Mouse (Mus musculus) midbrain, embryonic 11.5 days (tissue): ENCODE data around the gene Ctcf. TPM values are rescaled to one million over a fixed set of nuclear protein-coding genes. Genes with fewer than 3 reads are reported as not detected.

Experiments used
- ATAC-seq: fragments of 200-750 bp; cut with Nextera tagmentation; 2 replicates; pipeline ENCODE4 v1.8.0; 2017; ENCODE audit warnings: moderate TSS enrichment, moderate library complexity; ENCODE audit not compliant: low FRiP score
- DNase-seq: peaks from one replicate; pipeline ENCODE4 v3.0.0; 2015; ENCODE audit warnings: low spot score; ENCODE audit errors: missing footprints
- H3K27ac ChIP-seq: fragments of 300-500 bp; sonication (generic); 2 replicates; pipeline ENCODE4 v1.5.1; 2014; ENCODE audit warnings: low read depth, low read length
- H3K27me3 ChIP-seq: fragments of 300-500 bp; sonication (generic); 2 replicates; pipeline ENCODE4 v1.6.1; 2014; ENCODE audit warnings: mild to moderate bottlenecking, low read length, moderate library complexity, mixed read lengths; ENCODE audit not compliant: control insufficient read depth, insufficient read depth
- H3K36me3 ChIP-seq: fragments of 300-500 bp; sonication (generic); 2 replicates; pipeline ENCODE4 v1.6.1; 2014; ENCODE audit warnings: mild to moderate bottlenecking, low read length, moderate library complexity, mixed read lengths; ENCODE audit not compliant: control insufficient read depth, insufficient read depth
- H3K4me1 ChIP-seq: fragments of 300-500 bp; sonication (generic); 2 replicates; pipeline ENCODE4 v1.6.1; 2014; ENCODE audit warnings: low read length; ENCODE audit not compliant: control insufficient read depth, insufficient read depth
- H3K4me2 ChIP-seq: fragments of 300-500 bp; sonication (generic); 2 replicates; pipeline ENCODE4 v1.6.1; 2014; ENCODE audit warnings: mild to moderate bottlenecking, moderate library complexity
- H3K4me3 ChIP-seq: fragments of 300-500 bp; sonication (generic); 2 replicates; pipeline ENCODE4 v1.5.1; 2014; ENCODE audit warnings: low read depth, low read length
- H3K9ac ChIP-seq: fragments of 300-500 bp; sonication (generic); 2 replicates; pipeline ENCODE4 v1.6.1; 2014; ENCODE audit warnings: low read length
- H3K9me3 ChIP-seq: fragments of 300-500 bp; sonication (generic); 2 replicates; pipeline ENCODE4 v1.6.1; 2016; ENCODE audit warnings: low read length; ENCODE audit not compliant: control insufficient read depth
- WGBS: fragments of 180-500 bp; shearing (Covaris S2); extraction: QIAGEN DNeasy Blood & Tissue Kit; methylation state at CpG from one replicate; pipeline ENCODE4 v1.1.7; 2014; 5-methylcytosine and 5-hydroxymethylcytosine counted together
- polyA plus RNA-seq: library from polyadenylated mRNA; unstranded; fragments of >200 nt; fragmentation: Nextera tagmentation; extraction: Ambion mirVana; gene quantifications from 2 replicates; pipeline ENCODE4 v1.2.1, GENCODE M21; 2014

Gene Ctcf
- polyA plus RNA-seq, 1 experiment from 2014 or later, result 112 TPM

DNA sequence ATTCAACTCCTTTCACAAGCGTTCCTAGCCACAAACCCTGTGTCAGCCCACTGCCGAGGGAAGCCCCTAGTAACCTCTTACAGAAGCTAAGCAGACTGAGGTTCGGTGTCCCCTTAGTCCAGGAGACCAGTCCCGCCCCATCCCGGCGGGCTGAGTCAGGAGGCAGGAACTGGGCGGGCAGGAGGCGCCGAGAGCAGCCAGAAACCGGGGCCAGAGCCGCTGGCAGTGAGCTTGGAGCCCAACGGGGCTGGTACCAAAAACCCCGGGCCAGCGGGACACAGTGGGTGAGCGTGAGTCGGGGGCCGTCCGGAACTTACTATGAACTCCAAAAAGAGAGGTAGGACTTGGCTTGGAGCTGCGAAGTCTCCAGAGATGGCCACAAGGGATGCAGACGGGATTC is 23.3 kb upstream of the Ctcf start:
- WGBS, result 4% methylated on average over 20 of the region's 20 CpGs
- Histone ChIP-seq H3K4me3 (0 out of 2 replicates have a peak overlapping the region, but pooled peaks have one; percentile 8), H3K4me1 (peaks cover 9% of the 10 kb centered on the region), H3K27me3 (peaks cover 23% of the 10 kb centered on the region; the same call in 1 of the 2 replicates), H3K4me2 (no peak overlapping the region), H3K27ac (no peak overlapping the region), H3K9ac (no peak overlapping the region), H3K9me3 (no peaks in the 10 kb centered on the region), H3K36me3 (peaks cover 9% of the 10 kb centered on the region)
- DNase-seq, result peak; percentile 87
- ATAC-seq, result no peak

DNA sequence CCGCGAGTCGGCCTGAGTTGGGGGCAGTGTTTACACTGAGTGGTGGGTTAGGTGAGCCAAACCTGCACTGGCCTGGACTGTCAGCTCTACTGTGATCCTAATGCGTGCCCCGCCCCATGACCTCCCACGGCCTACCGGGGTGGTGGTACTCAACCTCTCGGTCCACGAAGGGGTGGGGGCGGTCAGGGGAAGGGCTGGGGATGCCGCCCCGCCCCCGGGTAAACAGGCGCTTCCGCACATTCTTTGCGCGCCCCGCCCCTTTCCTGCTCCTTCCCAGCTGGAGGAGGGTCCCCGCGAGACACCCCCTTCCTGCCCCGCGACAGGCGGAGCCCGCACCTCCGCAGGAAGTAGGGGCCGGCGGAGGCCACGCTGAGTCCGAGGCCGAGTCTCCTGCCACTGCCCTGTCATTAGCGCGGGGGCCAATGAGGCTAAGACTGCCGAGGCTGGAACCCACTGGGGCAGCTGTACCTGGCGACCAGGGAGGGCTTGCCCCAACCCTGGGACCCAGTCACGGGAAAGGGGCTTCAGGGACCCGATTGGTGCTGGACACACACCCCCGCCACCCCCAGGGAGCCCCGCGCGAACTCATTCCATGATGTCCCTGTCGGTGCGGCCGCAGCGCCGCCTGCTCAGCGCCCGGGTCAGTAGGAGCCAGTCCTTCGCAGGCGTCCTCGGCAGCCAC is 22.4 kb upstream of the Ctcf start:
- H3K9ac ChIP-seq, result peak overlapping the region; percentile 58
- peak; percentile 71 for ATAC-seq
- H3K9me3 ChIP-seq, result no peaks in the 10 kb centered on the region
- peak overlapping the region; percentile 39 for H3K4me3 ChIP-seq
- peak overlapping the region; percentile 89 for H3K4me2 ChIP-seq
- under 1% methylated on average over 50 of the region's 50 CpGs for WGBS
- DNase-seq, result peak; percentile 92
- H3K4me1 ChIP-seq, result peaks cover 9% of the 10 kb centered on the region
- H3K27me3 ChIP-seq, result peaks cover 23% of the 10 kb centered on the region; the same call in 1 of the 2 replicates
- peaks cover 11% of the 10 kb centered on the region for H3K36me3 ChIP-seq
- H3K27ac ChIP-seq, result no peak overlapping the region

DNA sequence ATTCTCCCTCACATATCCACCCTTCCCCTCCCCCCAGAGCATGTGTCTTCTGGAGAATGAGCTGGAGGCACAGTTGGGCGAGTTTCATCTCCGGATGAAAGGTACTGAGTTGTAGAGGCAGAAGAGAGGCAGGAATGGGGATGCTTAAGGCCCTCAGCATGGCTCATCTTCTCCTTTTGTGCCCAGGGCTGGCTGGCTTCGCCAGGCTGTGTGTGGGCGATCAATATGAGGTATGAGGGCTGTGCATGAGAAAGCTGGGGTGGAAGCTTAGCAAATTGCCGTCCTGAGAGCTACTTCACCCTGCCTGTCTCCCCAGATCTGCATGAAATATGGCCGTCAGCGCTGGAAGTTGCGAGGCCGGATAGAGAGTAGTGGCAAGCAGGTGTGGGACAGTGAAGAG is 20.4 kb upstream of the Ctcf start:
- Histone ChIP-seq H3K36me3 (peaks cover 20% of the 10 kb centered on the region), H3K9me3 (no peaks in the 10 kb centered on the region), H3K4me1 (peaks cover 9% of the 10 kb centered on the region), H3K27ac (no peak overlapping the region), H3K27me3 (peaks cover 23% of the 10 kb centered on the region; the same call in 1 of the 2 replicates), H3K9ac (no peak overlapping the region), H3K4me3 (no peak overlapping the region), H3K4me2 (no peak overlapping the region)
- WGBS, result 93% methylated on average over 9 of the region's 9 CpGs
- ATAC-seq (no peak), DNase-seq (no peak)

DNA sequence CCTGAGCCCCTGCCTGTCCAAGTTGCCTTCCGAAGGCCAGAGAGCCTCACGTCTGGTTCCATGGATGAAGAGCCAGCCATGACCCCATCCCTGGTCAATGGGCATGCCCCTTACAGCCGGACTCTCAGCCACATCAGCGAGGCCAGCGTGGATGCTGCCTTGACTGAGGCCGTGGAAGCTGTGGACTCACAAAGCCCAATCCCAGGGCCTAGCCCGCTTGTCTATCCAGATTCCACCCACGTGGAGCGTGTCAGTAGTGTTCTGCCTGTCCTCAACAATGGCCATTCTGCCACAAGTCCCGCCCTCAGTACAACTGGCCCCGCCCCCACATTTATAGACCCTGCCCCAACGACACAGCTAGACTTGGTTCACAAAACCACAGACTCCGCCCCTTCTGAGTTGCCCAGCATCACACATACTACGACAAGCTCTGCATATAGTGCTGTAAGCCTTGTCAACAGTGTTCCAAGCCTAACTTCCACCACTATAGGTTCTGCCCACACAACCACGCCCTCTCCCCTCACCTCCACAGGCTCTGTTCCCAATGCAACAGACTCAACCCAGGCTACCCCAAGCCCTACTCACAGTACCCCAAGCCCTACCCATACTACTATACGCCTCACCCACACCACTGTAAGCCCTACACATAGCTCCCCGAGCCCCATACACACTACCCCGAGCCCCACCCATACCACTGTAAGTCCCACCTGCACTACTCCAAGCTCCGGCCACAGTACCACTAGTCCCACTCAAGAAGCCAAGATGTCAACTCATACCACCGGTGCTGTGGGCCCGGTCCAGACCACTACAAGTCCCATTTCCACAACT is 18.7 kb upstream of the Ctcf start:
- peaks cover 9% of the 10 kb centered on the region for H3K4me1 ChIP-seq
- H3K4me2 ChIP-seq, result no peak overlapping the region
- peaks cover 13% of the 10 kb centered on the region; the same call in 1 of the 2 replicates for H3K27me3 ChIP-seq
- no peaks in the 10 kb centered on the region for H3K9me3 ChIP-seq
- H3K4me3 ChIP-seq, result no peak overlapping the region
- no peak overlapping the region for H3K27ac ChIP-seq
- no peak for DNase-seq
- ATAC-seq, result no peak
- 93% methylated on average over 21 of the region's 21 CpGs for WGBS
- peaks cover 25% of the 10 kb centered on the region for H3K36me3 ChIP-seq
- H3K9ac ChIP-seq, result no peak overlapping the region

DNA sequence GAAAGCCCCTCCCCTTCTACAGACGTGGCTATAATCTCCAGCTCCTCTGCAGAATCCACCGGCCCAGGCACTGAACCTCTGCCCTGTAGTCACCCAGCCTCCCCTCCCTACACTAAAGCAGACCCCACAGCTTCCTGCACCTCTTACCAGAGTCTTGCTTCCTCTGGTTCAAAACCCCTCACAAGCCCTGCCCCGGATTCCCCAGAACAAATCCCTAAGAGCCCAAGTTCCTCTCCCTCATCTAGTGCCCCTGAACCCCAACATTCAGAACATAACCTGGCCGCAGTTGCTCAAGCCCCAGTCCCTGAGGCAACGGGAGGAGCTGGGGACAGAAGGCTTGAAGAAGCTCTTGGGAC is 18.1 kb upstream of the Ctcf start:
- H3K4me2 ChIP-seq, result no peak overlapping the region
- H3K9ac ChIP-seq, result no peak overlapping the region
- ATAC-seq (no peak), DNase-seq (no peak)
- H3K27ac ChIP-seq, result no peak overlapping the region
- peaks cover 9% of the 10 kb centered on the region; the same call in 1 of the 2 replicates for H3K27me3 ChIP-seq
- H3K36me3 ChIP-seq, result peaks cover 25% of the 10 kb centered on the region
- H3K4me1 ChIP-seq, result peaks cover 9% of the 10 kb centered on the region
- WGBS, result 94% methylated on average over 5 of the region's 5 CpGs
- H3K4me3 ChIP-seq, result no peak overlapping the region
- H3K9me3 ChIP-seq, result no peaks in the 10 kb centered on the region

DNA sequence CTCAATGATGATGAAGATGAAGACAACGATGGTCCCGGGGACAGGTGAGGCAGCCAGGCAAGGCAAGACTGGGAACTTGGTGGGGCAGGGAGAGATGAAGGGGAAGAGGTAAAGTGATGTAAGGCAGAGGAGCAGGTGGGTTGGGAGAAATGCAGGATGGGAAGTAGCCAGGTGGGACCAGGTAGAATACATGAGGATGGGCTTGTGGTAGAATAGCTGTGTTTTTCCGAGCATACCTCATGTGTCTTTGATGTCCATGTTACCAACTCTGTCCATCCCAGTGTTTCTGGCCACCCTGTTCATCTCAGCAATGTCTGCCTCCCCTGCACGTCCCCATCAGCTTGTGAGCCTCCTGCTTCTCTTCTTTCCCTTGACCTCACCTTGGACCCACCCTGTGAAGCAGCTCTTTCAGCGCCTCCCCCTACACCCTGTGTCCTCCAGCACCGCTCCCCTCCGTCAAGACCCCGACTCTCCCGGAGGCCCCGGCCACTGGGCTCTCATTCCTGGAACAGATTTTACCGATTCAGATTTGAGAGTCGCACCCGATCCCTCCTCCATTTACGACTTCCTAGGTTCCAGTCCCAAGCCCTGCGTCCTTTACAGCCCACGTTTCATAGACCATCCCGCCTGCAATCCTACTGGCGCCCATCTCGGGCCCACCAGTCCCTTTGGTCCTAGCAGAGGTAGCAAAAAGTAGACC is 17.3 kb upstream of the Ctcf start:
- ATAC-seq (no peak), DNase-seq (no peak)
- WGBS, result 95% methylated on average over 19 of the region's 19 CpGs
- no peaks in the 10 kb centered on the region for H3K9me3 ChIP-seq
- peaks cover 5% of the 10 kb centered on the region; the same call in 1 of the 2 replicates for H3K27me3 ChIP-seq
- H3K27ac ChIP-seq, result no peak overlapping the region
- no peak overlapping the region for H3K4me3 ChIP-seq
- peaks cover 25% of the 10 kb centered on the region for H3K36me3 ChIP-seq
- H3K9ac ChIP-seq, result no peak overlapping the region
- no peak overlapping the region for H3K4me2 ChIP-seq
- peaks cover 4% of the 10 kb centered on the region for H3K4me1 ChIP-seq

DNA sequence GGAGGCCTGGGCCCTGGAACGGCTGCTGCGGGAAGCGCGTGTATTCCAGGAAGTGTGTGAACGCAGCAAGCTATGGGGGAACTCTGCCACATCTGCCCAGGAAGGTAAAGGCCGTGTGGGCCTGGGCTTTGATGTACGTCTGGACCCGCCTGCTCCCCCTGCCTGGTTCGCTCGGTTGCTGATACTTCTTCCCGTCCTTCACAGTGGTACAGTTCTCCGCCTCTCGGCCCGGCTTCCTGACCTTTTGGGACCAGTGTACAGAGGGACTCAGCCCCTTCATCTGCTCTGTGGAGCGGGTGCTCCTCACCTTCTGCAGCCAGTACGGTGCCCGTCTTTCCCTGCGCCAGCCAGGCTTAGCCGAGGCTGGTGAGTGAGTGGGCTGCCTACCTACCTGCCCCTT is 16.2 kb upstream of the Ctcf start:
- no peak overlapping the region for H3K9ac ChIP-seq
- H3K9me3 ChIP-seq, result no peaks in the 10 kb centered on the region
- H3K27me3 ChIP-seq, result no peaks in the 10 kb centered on the region
- DNase-seq, result no peak
- H3K36me3 ChIP-seq, result peaks cover 25% of the 10 kb centered on the region
- no peaks in the 10 kb centered on the region for H3K4me1 ChIP-seq
- WGBS, result 91% methylated on average over 19 of the region's 19 CpGs
- ATAC-seq, result no peak
- no peak overlapping the region for H3K4me3 ChIP-seq
- H3K4me2 ChIP-seq, result no peak overlapping the region
- H3K27ac ChIP-seq, result no peak overlapping the region

DNA sequence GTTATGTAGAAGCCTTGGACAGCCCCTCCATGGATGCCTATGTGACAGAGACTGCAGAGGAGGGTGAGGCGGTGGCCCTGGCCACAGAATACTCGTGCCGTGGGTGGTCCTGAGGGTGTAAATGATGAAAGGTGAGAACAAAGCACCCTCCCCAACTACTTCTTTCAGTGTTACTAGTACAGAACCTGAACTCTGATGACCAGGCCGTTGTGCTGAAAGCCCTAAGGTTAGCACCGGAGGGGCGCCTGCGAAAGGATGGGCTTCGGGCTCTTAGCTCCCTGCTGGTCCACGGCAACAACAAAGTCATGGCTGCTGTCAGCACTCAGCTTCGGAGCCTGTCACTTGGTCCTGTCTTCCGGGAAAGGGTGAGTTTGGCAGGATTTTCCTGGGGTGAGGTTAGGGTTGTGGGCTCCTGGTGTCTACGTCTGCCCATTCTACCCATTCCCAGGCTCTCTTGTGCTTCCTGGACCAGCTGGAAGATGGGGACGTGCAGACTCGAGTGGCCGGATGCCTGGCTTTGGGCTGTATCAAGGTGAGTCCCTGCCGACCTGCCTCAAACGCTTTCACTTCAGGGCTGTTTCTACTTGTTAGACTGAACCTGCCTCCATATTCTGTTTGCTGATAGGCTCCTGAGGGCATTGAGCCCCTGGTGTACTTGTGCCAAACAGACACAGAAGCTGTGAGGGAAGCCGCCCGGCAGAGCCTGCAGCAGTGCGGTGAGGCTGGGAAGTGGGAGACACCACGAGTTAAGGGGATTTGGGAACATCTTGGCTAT is 15.2 kb upstream of the Ctcf start:
- Histone ChIP-seq H3K4me3 (no peak overlapping the region), H3K27me3 (no peaks in the 10 kb centered on the region), H3K36me3 (peaks cover 21% of the 10 kb centered on the region), H3K9me3 (no peaks in the 10 kb centered on the region), H3K27ac (no peak overlapping the region), H3K9ac (no peak overlapping the region), H3K4me1 (no peaks in the 10 kb centered on the region), H3K4me2 (no peak overlapping the region)
- no peak for ATAC-seq
- DNase-seq, result no peak
- 90% methylated on average over 21 of the region's 21 CpGs for WGBS
